Mouse (Mus musculus) lung, embryonic 14.5 days (tissue): Measurements from ENCODE around the gene R3hdm4. TPM values are rescaled to one million over a fixed set of nuclear protein-coding genes. Genes with fewer than 3 reads are reported as not detected.

Experiments
- ATAC-seq: fragments of 200-750 bp; cut with Nextera tagmentation; 2 replicates; pipeline ENCODE4 v1.8.0; 2017; ENCODE audit warnings: mild to moderate bottlenecking, moderate TSS enrichment, moderate library complexity; ENCODE audit not compliant: insufficient read depth
- DNase-seq: peaks from one replicate; pipeline ENCODE4 v3.0.0-alpha.2; 2015
- H3K27ac ChIP-seq: fragments of 300-500 bp; sonication (generic); 2 replicates; pipeline ENCODE4 v1.5.1; 2014; ENCODE audit warnings: low read depth, mild to moderate bottlenecking, moderate library complexity
- H3K27me3 ChIP-seq: fragments of 300-500 bp; sonication (generic); 2 replicates; pipeline ENCODE4 v1.6.1; 2014; ENCODE audit warnings: low read length, control low read depth; ENCODE audit not compliant: insufficient read depth
- H3K36me3 ChIP-seq: fragments of 300-500 bp; sonication (generic); 2 replicates; pipeline ENCODE4 v1.6.1; 2014; ENCODE audit warnings: control low read depth; ENCODE audit not compliant: insufficient read depth
- H3K4me1 ChIP-seq: fragments of 300-500 bp; sonication (generic); 2 replicates; pipeline ENCODE4 v1.6.1; 2014; ENCODE audit warnings: antibody characterized with exemption, control low read depth; ENCODE audit not compliant: insufficient read depth
- H3K4me2 ChIP-seq: fragments of 300-500 bp; sonication (generic); 2 replicates; pipeline ENCODE4 v1.6.1; 2014; ENCODE audit warnings: mild to moderate bottlenecking
- H3K4me3 ChIP-seq: fragments of 300-500 bp; sonication (generic); 2 replicates; pipeline ENCODE4 v1.5.1; 2014; ENCODE audit warnings: low read depth, low read length
- H3K9ac ChIP-seq: fragments of 300-500 bp; sonication (generic); 2 replicates; pipeline ENCODE4 v1.6.1; 2014
- H3K9me3 ChIP-seq: fragments of 300-500 bp; sonication (generic); 2 replicates; pipeline ENCODE4 v1.6.1; 2016; ENCODE audit warnings: low read depth, low read length, control low read depth
- CTCF ChIP-seq: IDR thresholded peaks from 2 replicates; pipeline ENCODE4 v1.5.1; 2016; ENCODE audit warnings: antibody characterized with exemption, low read depth
- WGBS: fragments of 180-500 bp; shearing (Covaris S2); extraction: QIAGEN DNeasy Blood & Tissue Kit; methylation state at CpG from one replicate; pipeline ENCODE4 v1.1.7; 2014; 5-methylcytosine and 5-hydroxymethylcytosine counted together
- polyA plus RNA-seq: library from polyadenylated mRNA; unstranded; fragments of >200 nt; fragmentation: Nextera tagmentation; extraction: Ambion mirVana; gene quantifications from 2 replicates; pipeline ENCODE4 v1.2.1, GENCODE M21; 2014

Gene R3hdm4
- polyA plus RNA-seq: 127 and 132 TPM in 2 replicates

DNA sequence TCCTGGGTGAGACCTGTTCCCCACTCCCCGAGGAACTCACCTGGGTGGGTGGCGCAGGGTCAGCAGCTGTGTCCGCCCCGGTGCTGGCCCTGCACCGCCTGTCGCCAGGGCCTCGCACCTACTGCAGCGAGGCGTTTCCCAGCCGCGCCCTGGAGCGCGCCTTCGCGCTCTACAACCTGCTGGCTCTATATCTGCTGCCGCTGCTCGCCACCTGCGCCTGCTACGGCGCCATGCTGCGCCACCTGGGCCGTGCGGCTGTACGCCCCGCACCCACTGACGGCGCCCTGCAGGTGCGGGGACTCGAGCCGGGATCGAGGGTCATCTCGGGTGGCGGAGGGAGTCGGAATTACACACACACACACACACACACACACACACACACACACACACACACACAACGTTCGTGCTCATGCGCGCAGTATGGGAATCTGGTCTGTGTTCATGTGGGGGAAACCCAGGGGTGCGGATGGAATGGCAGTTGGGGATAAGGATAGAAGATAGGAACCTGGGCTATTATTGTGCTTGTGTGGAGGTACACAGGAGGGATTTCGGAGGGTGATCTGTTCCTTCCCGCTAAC is at the start of gene R3hdm4:
Gene R3hdm4, minus strand, starts transcription at position 251 of the 578 bp plus-strand sequence.
- Histone ChIP-seq H3K27ac (no peak within 1 kb of the TSS), H3K4me1 (peaks cover 2% of the 10 kb centered on the region; the same call in 1 of the 2 replicates), H3K4me2 (peak within 1 kb of the TSS; percentile 55), H3K9ac (peak within 1 kb of the TSS; percentile 34; the same call in 1 of the 2 replicates), H3K4me3 (peak within 1 kb of the TSS; percentile 28), H3K36me3 (no peaks in the 10 kb centered on the region), H3K27me3 (peaks cover 61% of the 10 kb centered on the region), H3K9me3 (no peaks in the 10 kb centered on the region)
- DNase-seq (no peak), ATAC-seq (no peak)
- WGBS: 4% methylated on average over 39 of the region's 41 CpGs
- TF ChIP-seq CTCF: no peak

- Histone ChIP-seq H3K4me3 (peak within 1 kb of the TSS; percentile 48), H3K9me3 (no peaks in the 10 kb centered on the region), H3K27ac (no peak within 1 kb of the TSS), H3K36me3 (peaks cover 38% of the 10 kb centered on the region), H3K9ac (peak within 1 kb of the TSS; percentile 55), H3K27me3 (peaks cover 17% of the 10 kb centered on the region), H3K4me2 (peak within 1 kb of the TSS; percentile 88), H3K4me1 (no peaks in the 10 kb centered on the region)
- ATAC-seq (peak; percentile 27; the same call in 1 of the 2 replicates), DNase-seq (peak; percentile 42)
- TF ChIP-seq CTCF: no peak
- WGBS: 5% methylated on average over 47 of the region's 47 CpGs
Measured at GRCm38 (mm10) chr10:79970415-79971182, 49.6 kb upstream of the R3hdm4 start, which contains the start of gene Grin3b. Gene Grin3b, plus strand, starts transcription at chr10:79970715.

DNA sequence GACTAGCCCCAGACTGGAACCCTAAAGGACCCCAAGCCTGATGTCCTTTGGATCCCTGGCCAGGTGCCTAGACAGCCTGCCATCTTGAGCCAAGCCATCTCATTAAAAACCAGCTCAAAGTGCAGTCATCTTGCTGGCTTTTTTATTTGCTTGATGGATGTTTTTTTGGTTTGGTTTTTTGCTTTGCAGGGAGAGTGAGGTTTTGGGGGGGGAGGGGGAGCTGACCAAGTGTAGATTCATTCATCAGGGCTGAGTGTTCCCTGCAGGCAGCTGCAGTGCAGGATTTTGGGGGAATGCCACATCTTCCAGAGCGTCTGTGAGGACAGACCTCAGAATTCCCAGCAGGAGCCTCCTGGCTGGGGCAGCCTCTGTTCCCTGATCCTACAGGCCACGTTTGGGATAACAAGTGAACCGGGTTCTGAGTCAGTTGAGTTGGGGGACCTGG is 48.1 kb upstream of the R3hdm4 start:
- DNase-seq: peak; percentile 26
- H3K4me1 ChIP-seq: no peaks in the 10 kb centered on the region
- 13% methylated on average over 3 of the region's 3 CpGs for WGBS
- no peak for ATAC-seq
- no peak overlapping the region for H3K4me2 ChIP-seq
- peak; percentile 27; the same call in 1 of the 2 replicates for TF ChIP-seq CTCF
- H3K27ac ChIP-seq: no peak overlapping the region
- H3K9ac ChIP-seq: no peak overlapping the region
- H3K4me3 ChIP-seq: no peak overlapping the region
- H3K9me3 ChIP-seq: no peaks in the 10 kb centered on the region
- H3K36me3 ChIP-seq: peaks cover 45% of the 10 kb centered on the region
- peaks cover 17% of the 10 kb centered on the region for H3K27me3 ChIP-seq

GRCm38 (mm10) chr10:79968181-79968580 is 47.2 kb upstream of the R3hdm4 start:
- Histone ChIP-seq H3K4me2 (no peak overlapping the region), H3K4me1 (no peaks in the 10 kb centered on the region), H3K9me3 (no peaks in the 10 kb centered on the region), H3K36me3 (peaks cover 55% of the 10 kb centered on the region), H3K27ac (no peak overlapping the region), H3K4me3 (no peak overlapping the region), H3K9ac (no peak overlapping the region), H3K27me3 (peaks cover 17% of the 10 kb centered on the region)
- no peak for ATAC-seq
- TF ChIP-seq CTCF: no peak
- 71% methylated on average over 1 of the region's 1 CpGs for WGBS
- DNase-seq: no peak

- no peak for TF ChIP-seq CTCF
- Histone ChIP-seq H3K27me3 (peaks cover 16% of the 10 kb centered on the region), H3K4me1 (no peaks in the 10 kb centered on the region), H3K9ac (no peak overlapping the region), H3K27ac (no peak overlapping the region), H3K9me3 (no peaks in the 10 kb centered on the region), H3K4me3 (no peak overlapping the region), H3K4me2 (no peak overlapping the region), H3K36me3 (peaks cover 66% of the 10 kb centered on the region)
- no peak for DNase-seq
- WGBS: 91% methylated on average over 5 of the region's 5 CpGs
- no peak for ATAC-seq
Measured at GRCm38 (mm10) chr10:79966886-79967400, 45.9 kb upstream of the R3hdm4 start.

- H3K9me3 ChIP-seq: no peaks in the 10 kb centered on the region
- no peak for TF ChIP-seq CTCF
- no peak overlapping the region for H3K4me3 ChIP-seq
- H3K27me3 ChIP-seq: peaks cover under 1% of the 10 kb centered on the region; the same call in 1 of the 2 replicates
- H3K4me1 ChIP-seq: 0 out of 2 replicates have a peak, but pooled peaks cover 6% of the 10 kb centered on the region
- no peak overlapping the region for H3K4me2 ChIP-seq
- H3K36me3 ChIP-seq: peaks cover 74% of the 10 kb centered on the region
- ATAC-seq (no peak), DNase-seq (no peak)
- no peak overlapping the region for H3K27ac ChIP-seq
- WGBS: 80% methylated on average over 5 of the region's 5 CpGs
- H3K9ac ChIP-seq: no peak overlapping the region
Measured at GRCm38 (mm10) chr10:79965325-79965724, 44.3 kb upstream of the R3hdm4 start.

GRCm38 (mm10) chr10:79964727-79965126 is 43.7 kb upstream of the R3hdm4 start:
- Histone ChIP-seq H3K27ac (no peak overlapping the region), H3K9ac (no peak overlapping the region), H3K36me3 (peaks cover 74% of the 10 kb centered on the region), H3K4me2 (no peak overlapping the region), H3K4me3 (no peak overlapping the region), H3K4me1 (0 out of 2 replicates have a peak, but pooled peaks cover 6% of the 10 kb centered on the region), H3K9me3 (no peaks in the 10 kb centered on the region), H3K27me3 (no peaks in the 10 kb centered on the region)
- ATAC-seq: no peak
- DNase-seq: no peak
- no peak for TF ChIP-seq CTCF
- WGBS: 95% methylated on average over 7 of the region's 7 CpGs
